Mouse (Mus musculus) adrenal gland, postnatal 25 days (tissue): ENCODE results near the gene Pkmyt1. TPM values are rescaled to one million over a fixed set of nuclear protein-coding genes. Genes with fewer than 3 reads are reported as not detected.
"Not testable (repeated sequence)": the region's sequence is repeated elsewhere in the genome, so short reads cannot be mapped to it uniquely, and the experiment has no call there.

Experiments used
- DNase-seq: peaks from one replicate; pipeline ENCODE4 v3.0.0; 2021; ENCODE audit warnings: mixed read lengths
- total RNA-seq: library from RNA; stranded (reverse); gene quantifications from 2 replicates; pipeline ENCODE4 v1.2.3, GENCODE M21; 2021

Pkmyt1 gene
- total RNA-seq, 1 experiment from 2014 or later: 7.6 TPM

GRCm38 (mm10) chr17:23747471-23747870, 21.3 kb downstream of the Pkmyt1 start:
- DNase-seq: no peak

GRCm38 (mm10) chr17:23748026-23748425, 21.9 kb downstream of the Pkmyt1 start:
- no peak for DNase-seq

- peak; percentile 38 for DNase-seq
These were observed 22.7 kb downstream of the Pkmyt1 start for GRCm38 (mm10) chr17:23748631-23749391.

- DNase-seq: no peak
These were observed 23.5 kb downstream of the Pkmyt1 start for GRCm38 (mm10) chr17:23749400-23750191.

- DNase-seq: no peak
These were observed 29.6 kb downstream of the Pkmyt1 start for GRCm38 (mm10) chr17:23755689-23756088.

GRCm38 (mm10) chr17:23757581-23757980, 31.4 kb downstream of the Pkmyt1 start:
- DNase-seq: no peak

- no peak for DNase-seq
These were observed 32.7 kb downstream of the Pkmyt1 start for GRCm38 (mm10) chr17:23758801-23759200.

GRCm38 (mm10) chr17:23760231-23760630, 34.1 kb downstream of the Pkmyt1 start:
- DNase-seq: no peak

GRCm38 (mm10) chr17:23761155-23761554, 35.0 kb downstream of the Pkmyt1 start:
- DNase-seq: no peak

GRCm38 (mm10) chr17:23762976-23763375, 36.8 kb downstream of the Pkmyt1 start:
- no peak for DNase-seq

GRCm38 (mm10) chr17:23770493-23770892, 44.4 kb downstream of the Pkmyt1 start:
- DNase-seq: no peak

- DNase-seq: no peak
These were observed 44.8 kb downstream of the Pkmyt1 start for GRCm38 (mm10) chr17:23770896-23771283.

GRCm38 (mm10) chr17:23771284-23772218, 45.4 kb downstream of the Pkmyt1 start, which contains the start of gene Flywch1:
Gene Flywch1 (minus strand): TSS chr17:23771602.
- peak; percentile 97 for DNase-seq

- DNase-seq: not testable (repeated sequence)
These were observed 46.1 kb downstream of the Pkmyt1 start for GRCm38 (mm10) chr17:23772219-23772556.

- no peak for DNase-seq
These were observed 47.5 kb downstream of the Pkmyt1 start for GRCm38 (mm10) chr17:23773676-23774075.

GRCm38 (mm10) chr17:23774090-23774489, 48.0 kb downstream of the Pkmyt1 start:
- peak; percentile 86 for DNase-seq

GRCm38 (mm10) chr17:23776216-23776615, 50.1 kb downstream of the Pkmyt1 start:
- DNase-seq: no peak

GRCm38 (mm10) chr17:23777141-23777540, 51.0 kb downstream of the Pkmyt1 start:
- DNase-seq: no peak

- no peak for DNase-seq
These were observed 52.3 kb downstream of the Pkmyt1 start for GRCm38 (mm10) chr17:23778447-23778846.

- no peak for DNase-seq
These were observed 57.2 kb downstream of the Pkmyt1 start for GRCm38 (mm10) chr17:23783352-23783751.

GRCm38 (mm10) chr17:23785561-23786471, 59.7 kb downstream of the Pkmyt1 start, which contains the start of gene Flywch2:
Gene Flywch2 (minus strand): TSS chr17:23786081.
- DNase-seq: peak; percentile 78
